In genomic region chr4:152520083-152520482, GRCm38 (mm10) we compare ENCODE assay signal across 8 mouse cellular contexts. TPM values are rescaled to one million over a fixed set of nuclear protein-coding genes. Genes with fewer than 3 reads are reported as not detected.
DNase-seq lines count a peak whose midpoint lies in the region; ATAC-seq lines count a peak whose summit lies in the region.

No protein-coding gene starts in this region.

- no peak overlapping the region for H3K4me2 ChIP-seq in midbrain, embryonic 13.5 days (replicated peaks)

- H3K36me3 ChIP-seq in midbrain, embryonic 13.5 days: peaks cover 18% of the 10 kb centered on the region

- no peak overlapping the region for H3K4me3 ChIP-seq in midbrain, embryonic 13.5 days (replicated peaks)

- no peaks in the 10 kb centered on the region for H3K9me3 ChIP-seq in midbrain, embryonic 13.5 days

- H3K27ac ChIP-seq in midbrain, embryonic 13.5 days: no peak overlapping the region

- intact Hi-C loops in heart, postnatal 25 days (cut with DNase I): no loop called here
- intact Hi-C loops in heart, postnatal 14 days (cut with DNase I): no loop called here

- H3K9ac ChIP-seq in midbrain, embryonic 13.5 days (replicated peaks): no peak overlapping the region

- DNase-seq in heart, adult 8-10 months (ENCODE audit: low spot score): peak; percentile 24
- no peak for DNase-seq in heart, postnatal 25 days (ENCODE audit: low spot score)
- peak; percentile 48 for DNase-seq in WW6 (ENCODE audit: low read depth, low spot score)
- peak; percentile 91 to 92 for DNase-seq in cerebellum, postnatal 36 days
- peak; percentile 47 to 70 for DNase-seq in heart, postnatal 14 days
- DNase-seq in left cerebral cortex, adult 11 months (ENCODE audit: low spot score): peak; percentile 38
- peak; percentile 29 for DNase-seq in telencephalon, adult 2 months (ENCODE audit: low read depth, low spot score)

- ATAC-seq in midbrain, embryonic 13.5 days: peak; percentile 45; the same call in 1 of the 2 replicates

- no peaks in the 10 kb centered on the region for H3K27me3 ChIP-seq in midbrain, embryonic 13.5 days

- 47% methylated on average over 6 of the region's 6 CpGs for WGBS in midbrain, embryonic 13.5 days

- no peaks in the 10 kb centered on the region for H3K4me1 ChIP-seq in midbrain, embryonic 13.5 days (replicated peaks)

RNA-seq across cellular contexts. Expression of gene Kcnab2, which starts 42.4 kb away (rescaled TPM):
- 1 to 10 TPM; 2.1 to 4.5 (median 3.1) TPM for total RNA-seq in heart, adult 8-10 months (2022)
- 1 to 10 TPM; 2.1 to 3.4 TPM for total RNA-seq in heart, postnatal 25 days (2021)
- 1 to 10 TPM; 2.1 to 4.2 TPM for total RNA-seq in heart, postnatal 14 days (2021)
- polyA plus RNA-seq in midbrain, embryonic 13.5 days (2015; fragmentation: Nextera tagmentation; extraction: Ambion mirVana): 21.7 and 21.9 TPM in 2 replicates

RNA-seq across cellular contexts. Expression of gene Nphp4, which starts 43.6 kb away (rescaled TPM):
- total RNA-seq in heart, adult 8-10 months (2022): 1 to 10 TPM in 2 of 4 experiments, under 1 TPM in 2; 0.82 to 1.2 (median 1.0) TPM
- total RNA-seq in heart, postnatal 25 days (2021): 1 to 10 TPM in 1 of 2 experiments, under 1 TPM in 1; 0.89 to 1.2 TPM
- 1 to 10 TPM; 1.8 to 2.3 TPM for total RNA-seq in heart, postnatal 14 days (2021)
- 6.2 and 6.5 TPM in 2 replicates for polyA plus RNA-seq in midbrain, embryonic 13.5 days (2015; fragmentation: Nextera tagmentation; extraction: Ambion mirVana)
